Mouse (Mus musculus): ENCODE data around the gene Hrh3. TPM values are rescaled to one million over a fixed set of nuclear protein-coding genes. Genes with fewer than 3 reads are reported as not detected.

Hrh3 gene
- polyA plus RNA-seq, 1 experiment from 2014 or later: 0.40 TPM

GRCm38 (mm10) chr2:180119439-180120291 lies 15.4 kb upstream of the Hrh3 start:
- ATAC-seq (ENCODE audit: insufficient number of reproducible peaks, low FRiP score, low TSS enrichment, low read depth): no peak; the same call in 1 of the 2 replicates
- H3K27ac ChIP-seq (replicated peaks): peak overlapping the region; percentile 78
- no peaks in the 10 kb centered on the region for H3K9me3 ChIP-seq (replicated peaks)
- 0 out of 2 replicates have a peak, but pooled peaks cover 8% of the 10 kb centered on the region for H3K36me3 ChIP-seq
- peak overlapping the region; percentile 92 for H3K4me3 ChIP-seq (replicated peaks)
- peaks cover 46% of the 10 kb centered on the region for H3K4me1 ChIP-seq
- WGBS: under 1% methylated on average over 60 of the region's 68 CpGs
- peak overlapping the region; percentile 87 for H3K4me2 ChIP-seq (replicated peaks)
- peak overlapping the region; percentile 84 for H3K9ac ChIP-seq
- no peaks in the 10 kb centered on the region for H3K27me3 ChIP-seq

- peak within 1 kb of the TSS; percentile 92 for H3K4me3 ChIP-seq (replicated peaks)
- H3K4me1 ChIP-seq: peaks cover 54% of the 10 kb centered on the region
- no peaks in the 10 kb centered on the region for H3K9me3 ChIP-seq (replicated peaks)
- peak within 1 kb of the TSS; percentile 84 for H3K9ac ChIP-seq
- under 1% methylated on average over 54 of the region's 55 CpGs for WGBS
- H3K4me2 ChIP-seq (replicated peaks): peak within 1 kb of the TSS; percentile 87
- no peaks in the 10 kb centered on the region for H3K27me3 ChIP-seq
- 0 out of 2 replicates have a peak, but pooled peaks cover 8% of the 10 kb centered on the region for H3K36me3 ChIP-seq
- H3K27ac ChIP-seq (replicated peaks): peak within 1 kb of the TSS; percentile 78
- peak; percentile 99 for ATAC-seq (ENCODE audit: insufficient number of reproducible peaks, low FRiP score, low TSS enrichment, low read depth)
Observed at GRCm38 (mm10) chr2:180118661-180119438, 14.6 kb upstream of the Hrh3 start, which contains the start of gene Osbpl2. Gene Osbpl2 (plus strand): TSS chr2:180119306.

GRCm38 (mm10) chr2:180117485-180118194 lies 13.4 kb upstream of the Hrh3 start:
- H3K9ac ChIP-seq: no peak overlapping the region
- 0 out of 2 replicates have a peak, but pooled peaks cover 5% of the 10 kb centered on the region for H3K36me3 ChIP-seq
- no peak overlapping the region; the same call in 1 of the 2 replicates for H3K27ac ChIP-seq (replicated peaks)
- H3K27me3 ChIP-seq: peaks cover 1% of the 10 kb centered on the region; the same call in 1 of the 2 replicates
- 8% methylated on average over 13 of the region's 13 CpGs for WGBS
- H3K9me3 ChIP-seq (replicated peaks): no peaks in the 10 kb centered on the region
- no peak overlapping the region for H3K4me3 ChIP-seq (replicated peaks)
- H3K4me1 ChIP-seq: peaks cover 54% of the 10 kb centered on the region
- peak overlapping the region; percentile 87; the same call in 1 of the 2 replicates for H3K4me2 ChIP-seq (replicated peaks)
- ATAC-seq (ENCODE audit: insufficient number of reproducible peaks, low FRiP score, low TSS enrichment, low read depth): no peak

DNA sequence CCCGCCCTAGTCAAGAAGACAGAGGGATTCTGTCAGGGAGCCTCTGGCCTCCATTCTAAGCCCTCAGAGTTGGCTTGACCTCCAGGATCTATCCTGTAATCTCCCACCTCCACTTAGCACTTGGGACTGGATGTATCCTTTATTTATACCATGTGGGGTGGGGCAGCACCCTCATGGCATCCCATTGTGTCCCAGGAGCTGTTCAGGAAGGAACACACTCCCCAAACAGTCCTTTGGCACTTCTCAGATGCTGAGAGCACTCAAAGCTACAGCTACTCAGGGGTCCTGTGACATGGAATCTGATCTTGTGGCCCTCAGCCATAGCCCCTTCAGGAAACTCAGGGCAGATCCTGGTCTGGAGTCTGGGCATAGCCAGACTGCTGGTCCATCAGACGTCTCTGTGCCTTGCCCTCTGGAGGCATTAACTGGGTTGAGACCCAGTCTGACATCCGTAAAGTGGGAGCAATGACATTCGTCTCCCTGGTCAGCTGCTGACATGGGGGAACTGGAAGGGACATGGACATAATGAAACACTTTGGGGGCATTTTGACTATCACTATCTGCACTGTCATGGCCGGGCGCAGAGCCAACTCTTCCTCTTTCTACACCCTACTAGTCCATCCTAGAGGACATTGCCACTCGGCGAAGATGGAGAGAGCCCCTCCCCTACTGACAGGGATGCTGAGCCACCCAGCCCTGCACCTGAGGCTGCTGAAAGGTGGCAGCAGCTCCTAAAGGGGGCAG lies 12.6 kb upstream of the Hrh3 start:
- 68% methylated on average over 8 of the region's 8 CpGs for WGBS
- no peak overlapping the region for H3K9ac ChIP-seq

DNA sequence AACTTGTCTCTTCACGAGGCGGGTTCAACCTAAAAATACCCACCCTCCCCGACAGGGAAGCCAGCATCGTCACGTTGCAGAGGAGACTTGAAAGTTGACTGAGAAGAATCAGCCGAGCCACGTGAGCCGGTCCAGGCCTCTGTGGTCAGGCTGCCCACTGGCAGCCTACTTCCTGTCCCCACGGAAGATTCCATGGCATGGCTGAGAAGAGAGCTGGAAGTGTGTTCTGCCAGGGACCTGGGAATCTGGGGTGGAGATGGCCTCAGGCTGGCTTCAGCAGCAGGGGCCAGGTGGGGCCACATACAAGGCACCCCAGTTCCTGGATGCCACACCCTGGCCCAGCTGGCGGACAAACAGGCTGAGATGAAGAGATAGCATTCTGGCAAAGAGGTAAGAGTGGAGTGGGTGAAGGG lies 11.8 kb upstream of the Hrh3 start:
- ATAC-seq (ENCODE audit: insufficient number of reproducible peaks, low FRiP score, low TSS enrichment, low read depth): no peak
- H3K27ac ChIP-seq (replicated peaks): no peak overlapping the region
- WGBS: 61% methylated on average over 10 of the region's 10 CpGs
- H3K9me3 ChIP-seq (replicated peaks): no peaks in the 10 kb centered on the region
- no peak overlapping the region for H3K4me3 ChIP-seq (replicated peaks)
- H3K4me1 ChIP-seq: peaks cover 53% of the 10 kb centered on the region
- no peak overlapping the region for H3K4me2 ChIP-seq (replicated peaks)
- H3K27me3 ChIP-seq: peaks cover 2% of the 10 kb centered on the region; the same call in 1 of the 2 replicates
- 0 out of 2 replicates have a peak, but pooled peaks cover 2% of the 10 kb centered on the region for H3K36me3 ChIP-seq
- H3K9ac ChIP-seq: no peak overlapping the region

More for the DNA sequence above, 12.6 kb upstream of the Hrh3 start:
- peaks cover 54% of the 10 kb centered on the region for H3K4me1 ChIP-seq
- 0 out of 2 replicates have a peak, but pooled peaks cover 5% of the 10 kb centered on the region for H3K36me3 ChIP-seq
- H3K4me2 ChIP-seq (replicated peaks): no peak overlapping the region
- no peaks in the 10 kb centered on the region for H3K9me3 ChIP-seq (replicated peaks)
- H3K27me3 ChIP-seq: peaks cover 2% of the 10 kb centered on the region; the same call in 1 of the 2 replicates
- no peak overlapping the region for H3K4me3 ChIP-seq (replicated peaks)
- ATAC-seq (ENCODE audit: insufficient number of reproducible peaks, low FRiP score, low TSS enrichment, low read depth): no peak
- H3K27ac ChIP-seq (replicated peaks): no peak overlapping the region; the same call in 1 of the 2 replicates

GRCm38 (mm10) chr2:180115279-180115678 lies 11.0 kb upstream of the Hrh3 start:
- Histone ChIP-seq H3K9ac (no peak overlapping the region), H3K9me3 (replicated peaks) (no peaks in the 10 kb centered on the region), H3K4me3 (replicated peaks) (no peak overlapping the region), H3K27ac (replicated peaks) (peak overlapping the region; percentile 8; the same call in 1 of the 2 replicates), H3K36me3 (no peaks in the 10 kb centered on the region), H3K27me3 (peaks cover 2% of the 10 kb centered on the region; the same call in 1 of the 2 replicates), H3K4me1 (peaks cover 48% of the 10 kb centered on the region), H3K4me2 (replicated peaks) (no peak overlapping the region)
- WGBS: 52% methylated on average over 6 of the region's 6 CpGs
- no peak for ATAC-seq (ENCODE audit: insufficient number of reproducible peaks, low FRiP score, low TSS enrichment, low read depth)

- Histone ChIP-seq H3K9me3 (replicated peaks) (no peaks in the 10 kb centered on the region), H3K27ac (replicated peaks) (no peak overlapping the region; the same call in 1 of the 2 replicates), H3K4me1 (peaks cover 42% of the 10 kb centered on the region), H3K36me3 (no peaks in the 10 kb centered on the region), H3K9ac (no peak overlapping the region), H3K4me3 (replicated peaks) (no peak overlapping the region), H3K4me2 (replicated peaks) (no peak overlapping the region), H3K27me3 (peaks cover 2% of the 10 kb centered on the region; the same call in 1 of the 2 replicates)
- no peak for ATAC-seq (ENCODE audit: insufficient number of reproducible peaks, low FRiP score, low TSS enrichment, low read depth)
- WGBS: 45% methylated on average over 17 of the region's 17 CpGs
Observed at GRCm38 (mm10) chr2:180113909-180114890, 9.9 kb upstream of the Hrh3 start.

DNA sequence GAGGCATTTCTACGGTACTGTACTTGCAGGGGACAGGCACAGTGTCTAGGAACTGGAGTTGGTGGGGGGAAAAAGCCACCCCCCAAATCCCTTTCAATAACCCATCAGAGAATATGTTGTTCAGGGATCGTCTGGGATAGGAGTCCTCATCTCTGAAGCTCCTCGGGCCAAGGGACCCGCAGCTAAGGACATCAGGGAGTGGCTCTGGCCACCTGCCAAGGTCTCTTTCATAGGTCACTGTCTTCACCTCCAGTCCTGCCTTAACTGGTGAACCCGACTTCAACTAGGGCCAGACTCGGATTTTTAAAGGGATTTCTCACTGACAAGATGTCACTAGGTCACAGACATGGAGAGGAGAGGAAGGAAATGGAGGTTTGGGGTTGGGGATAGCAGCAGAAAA lies 4.0 kb upstream of the Hrh3 start:
- H3K27ac ChIP-seq (replicated peaks): no peak overlapping the region
- H3K4me1 ChIP-seq: peaks cover 15% of the 10 kb centered on the region
- no peak overlapping the region for H3K4me2 ChIP-seq (replicated peaks)
- peaks cover 30% of the 10 kb centered on the region for H3K27me3 ChIP-seq
- no peaks in the 10 kb centered on the region for H3K9me3 ChIP-seq (replicated peaks)
- 60% methylated on average over 6 of the region's 6 CpGs for WGBS
- H3K4me3 ChIP-seq (replicated peaks): no peak overlapping the region
- no peaks in the 10 kb centered on the region for H3K36me3 ChIP-seq
- ATAC-seq (ENCODE audit: insufficient number of reproducible peaks, low FRiP score, low TSS enrichment, low read depth): no peak
- H3K9ac ChIP-seq: no peak overlapping the region

DNA sequence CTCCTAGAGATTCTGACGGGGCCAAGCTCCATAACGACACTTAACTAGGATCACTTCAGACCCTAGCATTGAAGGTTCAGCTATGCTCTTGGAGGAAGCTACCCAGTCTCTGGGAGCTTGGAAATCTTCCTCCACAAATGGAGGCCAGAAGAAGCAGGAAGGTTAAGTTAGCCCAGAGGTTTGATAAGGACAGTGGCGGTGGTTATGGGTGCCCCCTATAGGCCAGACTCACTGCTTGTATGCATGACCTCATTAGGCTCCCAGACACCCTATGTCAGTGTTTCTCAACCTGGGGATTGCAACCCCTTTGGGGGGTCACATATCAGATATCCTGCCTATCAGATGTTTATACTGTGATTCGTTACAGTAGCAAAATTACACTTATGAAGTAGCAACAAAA lies 2.8 kb upstream of the Hrh3 start:
- Histone ChIP-seq H3K27ac (replicated peaks) (no peak overlapping the region), H3K27me3 (peaks cover 40% of the 10 kb centered on the region), H3K9ac (no peak overlapping the region), H3K4me1 (peaks cover 21% of the 10 kb centered on the region), H3K4me3 (replicated peaks) (no peak overlapping the region), H3K9me3 (replicated peaks) (no peaks in the 10 kb centered on the region), H3K36me3 (no peaks in the 10 kb centered on the region), H3K4me2 (replicated peaks) (no peak overlapping the region)
- ATAC-seq (ENCODE audit: insufficient number of reproducible peaks, low FRiP score, low TSS enrichment, low read depth): no peak
- whole genome bisulfite sequencing: 65% methylated on average over 4 of the region's 4 CpGs

Measured in embryonic facial prominence, embryonic 15.5 days (tissue).